Mouse (Mus musculus) liver, postnatal 0 days (tissue): ENCODE measurements at regions not wholly inside any gene's neighbourhood (a gene's known extent, or its start where the extent isn't known, plus 50 kb on each side); places are given as distances from the start of the nearest gene placed in this dataset.

Experiments
- CTCF ChIP-seq: sonication (generic); IDR thresholded peaks from 2 replicates; pipeline ENCODE4 v1.5.1; 2016; ENCODE audit warnings: antibody characterized with exemption, low read depth
- EP300 ChIP-seq: IDR thresholded peaks from 2 replicates; pipeline ENCODE4 v1.6.1; 2016; ENCODE audit warnings: antibody characterized with exemption, low read depth, mild to moderate bottlenecking

DNA sequence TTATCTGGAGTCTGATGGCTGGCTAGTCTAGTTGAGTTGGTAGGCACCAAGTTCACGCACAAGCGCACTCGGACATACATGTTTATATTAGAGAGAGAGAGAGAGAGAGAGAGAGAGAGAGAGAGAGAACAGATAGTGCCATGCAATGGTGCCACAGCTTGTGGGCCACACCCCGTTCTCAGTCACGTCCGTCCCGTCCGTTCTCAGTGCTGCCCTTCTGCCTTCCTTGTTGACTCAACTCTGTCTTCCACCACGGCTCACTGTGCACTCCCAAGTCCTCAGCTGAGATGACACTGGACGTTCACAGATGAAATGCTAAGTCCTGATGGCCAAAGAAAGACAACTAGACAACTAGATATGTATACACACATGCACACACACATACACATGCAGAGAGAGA, 92.2 kb downstream of the Gm11011 start:
- TF ChIP-seq EP300 (no peak), CTCF (no peak)
